Mouse (Mus musculus) kidney, postnatal 10 days (tissue): ENCODE measurements around the gene Lpo.
A peak's percentile ranks its signal among the peaks of the same experiment; 100 is the strongest.

Source experiments
- DNase-seq: peaks from one replicate; pipeline ENCODE4 v3.0.0; 2021; ENCODE audit warnings: mixed read lengths

Lpo gene

GRCm38 (mm10) chr11:87828239-87828900 is at the start of gene Lpo:
Gene Lpo, minus strand, starts transcription at chr11:87828289.
- no peak for DNase-seq

- DNase-seq, result no peak
These were observed 47.3 kb upstream of the Lpo start, which contains the start of gene Epx for GRCm38 (mm10) chr11:87875436-87875835. Gene Epx, minus strand, starts transcription at chr11:87875536.

- DNase-seq, result no peak
These were observed 43.7 kb upstream of the Lpo start for GRCm38 (mm10) chr11:87871766-87872165.

GRCm38 (mm10) chr11:87870096-87870495 is 42.0 kb upstream of the Lpo start:
- no peak for DNase-seq

- peak; percentile 46 for DNase-seq
These were observed 38.8 kb upstream of the Lpo start for GRCm38 (mm10) chr11:87866891-87867290.

- no peak for DNase-seq
These were observed 34.7 kb upstream of the Lpo start for GRCm38 (mm10) chr11:87862805-87863204.

GRCm38 (mm10) chr11:87860426-87860825 is 32.3 kb upstream of the Lpo start:
- DNase-seq, result no peak

- DNase-seq, result no peak
These were observed 31.2 kb upstream of the Lpo start for GRCm38 (mm10) chr11:87859273-87859672.

- no peak for DNase-seq
These were observed 26.5 kb upstream of the Lpo start for GRCm38 (mm10) chr11:87854550-87854949.

GRCm38 (mm10) chr11:87853597-87853954 is 25.5 kb upstream of the Lpo start:
- DNase-seq, result no peak

- peak; percentile 97 for DNase-seq
These were observed 24.9 kb upstream of the Lpo start, which contains the start of gene Mks1 for GRCm38 (mm10) chr11:87852690-87853596. Gene Mks1, plus strand, starts transcription at chr11:87853215.

- DNase-seq, result no peak
These were observed 19.8 kb upstream of the Lpo start for GRCm38 (mm10) chr11:87847884-87848283.

GRCm38 (mm10) chr11:87846968-87847600 is 19.0 kb upstream of the Lpo start:
- DNase-seq, result no peak

- DNase-seq, result no peak
These were observed 13.3 kb upstream of the Lpo start for GRCm38 (mm10) chr11:87841436-87841835.

- DNase-seq, result no peak
These were observed 12.6 kb upstream of the Lpo start for GRCm38 (mm10) chr11:87840676-87841075.

- no peak for DNase-seq
These were observed 6.6 kb downstream of the Lpo start for GRCm38 (mm10) chr11:87821502-87821901.

GRCm38 (mm10) chr11:87817443-87817773 is 10.7 kb downstream of the Lpo start:
- DNase-seq, result no peak

- peak; percentile 50 for DNase-seq
These were observed 11.2 kb downstream of the Lpo start for GRCm38 (mm10) chr11:87816707-87817442.

GRCm38 (mm10) chr11:87814831-87815230 is 13.3 kb downstream of the Lpo start:
- no peak for DNase-seq

GRCm38 (mm10) chr11:87811396-87811795 is 16.7 kb downstream of the Lpo start:
- DNase-seq, result no peak

GRCm38 (mm10) chr11:87808236-87808635 is 19.9 kb downstream of the Lpo start:
- no peak for DNase-seq

GRCm38 (mm10) chr11:87807433-87807832 is 20.7 kb downstream of the Lpo start:
- DNase-seq, result no peak

GRCm38 (mm10) chr11:87805448-87805847 is 22.6 kb downstream of the Lpo start:
- DNase-seq, result peak; percentile 22
